Mouse (Mus musculus) liver, embryonic 15.5 days (tissue): ENCODE results near the gene Gfi1b. TPM values are rescaled to one million over a fixed set of nuclear protein-coding genes. Genes with fewer than 3 reads are reported as not detected.

Experiments
- ATAC-seq: fragments of 200-750 bp; cut with Nextera tagmentation; 2 replicates; pipeline ENCODE4 v1.8.0; 2017; ENCODE audit warnings: moderate number of reproducible peaks, mild to moderate bottlenecking, moderate library complexity; ENCODE audit not compliant: insufficient read depth
- H3K27ac ChIP-seq: fragments of 300-500 bp; sonication (generic); replicated peaks from 2 replicates; pipeline ENCODE4 v1.5.1; 2015; ENCODE audit warnings: mild to moderate bottlenecking, inconsistent platforms
- H3K27me3 ChIP-seq: fragments of 300-500 bp; sonication (generic); 2 replicates; pipeline ENCODE4 v1.6.1; 2015; ENCODE audit warnings: mild to moderate bottlenecking, inconsistent platforms
- H3K36me3 ChIP-seq: fragments of 300-500 bp; sonication (generic); replicated peaks from 2 replicates; pipeline ENCODE4 v1.6.1; 2015; ENCODE audit warnings: moderate library complexity, mild to moderate bottlenecking, inconsistent platforms
- H3K4me1 ChIP-seq: fragments of 300-500 bp; sonication (generic); replicated peaks from 2 replicates; pipeline ENCODE4 v1.6.1; 2015; ENCODE audit warnings: inconsistent platforms
- H3K4me2 ChIP-seq: fragments of 300-500 bp; sonication (generic); 2 replicates; pipeline ENCODE4 v1.6.1; 2015; ENCODE audit warnings: moderate library complexity, mild to moderate bottlenecking, inconsistent platforms
- H3K4me3 ChIP-seq: fragments of 300-500 bp; sonication (generic); replicated peaks from 2 replicates; pipeline ENCODE4 v1.5.1; 2015; ENCODE audit warnings: mild to moderate bottlenecking, inconsistent platforms
- H3K9ac ChIP-seq: fragments of 300-500 bp; sonication (generic); 2 replicates; pipeline ENCODE4 v1.6.1; 2015; ENCODE audit warnings: moderate library complexity, mild to moderate bottlenecking, inconsistent platforms
- H3K9me3 ChIP-seq: fragments of 300-500 bp; sonication (generic); replicated peaks from 2 replicates; pipeline ENCODE4 v1.6.1; 2016; ENCODE audit warnings: inconsistent platforms
- WGBS: fragments of 180-500 bp; shearing (Covaris S2); methylation state at CpG from one replicate; pipeline ENCODE4 v1.1.7; 2015; ENCODE audit warnings: mixed read lengths; ENCODE audit not compliant: insufficient replicate concordance; 5-methylcytosine and 5-hydroxymethylcytosine counted together
- microRNA-seq: library from miRNA; unstranded; fragments of <30 nt; microRNA quantifications from one replicate; pipeline ENCODE4, GENCODE M21; 2016
- polyA plus RNA-seq: library from polyadenylated mRNA; unstranded; fragments of >200 nt; fragmentation: Nextera tagmentation; extraction: Ambion mirVana; gene quantifications from 2 replicates; pipeline ENCODE4 v1.2.1, GENCODE M21; 2015

Gfi1b gene
- polyA plus RNA-seq, 1 experiment from 2014 or later: 88.2 TPM

GRCm38 (mm10) chr2:28582647-28583353, 39.0 kb downstream of the Gfi1b start:
- peak; percentile 89 for ATAC-seq
- WGBS: under 1% methylated on average over 56 of the region's 56 CpGs

DNA sequence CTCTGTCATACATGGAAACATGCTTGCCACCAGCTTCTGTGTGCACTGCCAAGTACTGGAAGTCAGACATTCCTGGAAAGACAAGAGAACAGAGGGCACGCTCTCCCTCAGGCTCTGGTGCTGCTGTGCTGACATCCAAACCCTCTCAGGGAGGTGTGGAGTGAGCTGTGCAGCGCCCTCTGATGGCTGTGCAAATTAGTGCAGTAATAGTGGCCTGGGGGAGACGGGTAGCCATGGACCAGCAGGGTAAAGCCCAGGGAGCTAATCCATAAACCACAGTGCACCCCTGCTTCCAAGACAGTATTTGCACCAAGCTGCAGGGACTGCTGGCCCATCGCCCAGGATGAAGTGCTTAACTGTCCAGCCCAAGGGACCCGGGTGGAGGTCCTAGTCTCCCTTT, 43.8 kb downstream of the Gfi1b start:
- no peak for ATAC-seq
- peaks cover 16% of the 10 kb centered on the region for H3K4me1 ChIP-seq
- no peak overlapping the region for H3K4me3 ChIP-seq
- 69% methylated on average over 5 of the region's 5 CpGs for WGBS
- no peak overlapping the region for H3K4me2 ChIP-seq
- peaks cover 72% of the 10 kb centered on the region for H3K36me3 ChIP-seq
- no peak overlapping the region for H3K9ac ChIP-seq
- no peak overlapping the region for H3K27ac ChIP-seq
- no peaks in the 10 kb centered on the region for H3K27me3 ChIP-seq
- no peaks in the 10 kb centered on the region for H3K9me3 ChIP-seq

More at GRCm38 (mm10) chr2:28582647-28583353, 39.0 kb downstream of the Gfi1b start:
- Histone ChIP-seq H3K4me3 (peak overlapping the region; percentile 87), H3K4me1 (peaks cover 37% of the 10 kb centered on the region), H3K36me3 (peaks cover 27% of the 10 kb centered on the region), H3K27me3 (no peaks in the 10 kb centered on the region), H3K27ac (peak overlapping the region; percentile 88), H3K9ac (peak overlapping the region; percentile 71), H3K4me2 (peak overlapping the region; percentile 87), H3K9me3 (no peaks in the 10 kb centered on the region)

DNA sequence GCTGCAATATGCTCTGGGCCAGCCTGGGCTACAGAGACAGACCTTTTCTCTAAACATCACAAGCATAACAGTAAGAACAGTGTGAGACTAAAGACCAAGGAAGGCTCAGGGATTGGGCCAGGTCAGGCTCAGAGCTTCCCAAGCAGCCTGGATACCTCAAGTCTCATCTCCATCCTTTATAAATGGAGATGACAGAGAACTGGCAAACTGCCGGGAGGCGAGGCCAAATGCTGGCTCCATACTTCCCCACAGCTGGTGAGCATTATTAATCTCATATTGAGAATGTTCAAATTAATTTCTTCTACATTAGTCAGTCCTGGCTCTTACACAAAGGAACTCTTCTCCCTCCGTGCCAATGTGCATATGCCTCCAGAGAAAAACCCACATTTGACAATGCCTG, 45.0 kb downstream of the Gfi1b start:
- Histone ChIP-seq H3K36me3 (peaks cover 84% of the 10 kb centered on the region), H3K4me1 (peaks cover 9% of the 10 kb centered on the region), H3K27me3 (no peaks in the 10 kb centered on the region), H3K9ac (no peak overlapping the region), H3K9me3 (no peaks in the 10 kb centered on the region), H3K4me2 (no peak overlapping the region), H3K27ac (no peak overlapping the region), H3K4me3 (no peak overlapping the region)
- 75% methylated on average over 3 of the region's 3 CpGs for WGBS
- no peak for ATAC-seq

DNA sequence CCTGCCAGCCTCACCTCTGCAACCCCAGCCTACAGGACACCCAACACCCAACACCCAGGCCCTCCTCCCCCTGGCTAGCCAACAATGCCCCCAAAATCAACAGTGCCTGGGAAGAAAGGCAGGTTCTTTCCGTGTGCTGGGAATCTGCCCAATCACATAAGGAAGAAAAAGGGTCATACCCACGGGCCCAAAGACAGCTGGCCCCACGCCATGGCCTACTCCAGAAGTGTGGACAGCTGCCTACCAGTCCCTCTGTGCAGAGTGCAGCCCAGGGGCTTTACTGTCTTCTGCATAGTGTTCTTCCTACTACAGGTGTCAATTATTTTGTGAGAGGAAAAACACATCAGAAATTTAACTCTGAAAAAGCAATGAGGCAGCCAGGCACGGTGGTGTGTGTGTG, 46.4 kb downstream of the Gfi1b start:
- Histone ChIP-seq H3K4me1 (no peaks in the 10 kb centered on the region), H3K9ac (no peak overlapping the region), H3K36me3 (peaks cover 94% of the 10 kb centered on the region), H3K27ac (no peak overlapping the region), H3K27me3 (no peaks in the 10 kb centered on the region), H3K4me3 (no peak overlapping the region), H3K4me2 (no peak overlapping the region), H3K9me3 (no peaks in the 10 kb centered on the region)
- WGBS: 71% methylated on average over 4 of the region's 4 CpGs
- no peak for ATAC-seq

GRCm38 (mm10) chr2:28569903-28570302, 51.9 kb downstream of the Gfi1b start:
- no peak overlapping the region for H3K4me2 ChIP-seq
- no peaks in the 10 kb centered on the region for H3K27me3 ChIP-seq
- H3K27ac ChIP-seq: no peak overlapping the region
- no peak overlapping the region for H3K4me3 ChIP-seq
- no peak for ATAC-seq
- no peak overlapping the region for H3K9ac ChIP-seq
- no peaks in the 10 kb centered on the region for H3K4me1 ChIP-seq
- no peaks in the 10 kb centered on the region for H3K9me3 ChIP-seq
- 72% methylated on average over 3 of the region's 3 CpGs for WGBS
- peaks cover 91% of the 10 kb centered on the region for H3K36me3 ChIP-seq

DNA sequence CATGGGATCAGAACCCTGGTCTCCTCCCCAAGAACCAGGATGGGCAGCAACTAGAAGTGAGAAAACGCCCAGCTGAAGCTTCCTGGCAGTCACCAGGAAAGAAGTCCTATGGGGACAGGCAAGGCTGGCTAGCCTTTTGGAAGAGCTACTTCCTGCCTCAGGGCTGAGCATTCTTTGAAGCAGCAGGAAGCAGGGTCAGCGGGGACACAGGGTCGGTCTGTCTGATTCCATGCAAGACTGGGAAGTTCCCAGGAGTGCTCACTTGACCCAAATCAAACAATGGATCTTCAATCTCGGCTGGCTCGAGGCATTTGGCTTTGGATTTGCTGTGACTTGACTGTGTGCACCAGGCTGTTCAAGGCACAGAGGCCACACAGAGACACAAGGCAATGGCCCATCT, 55.2 kb downstream of the Gfi1b start:
- H3K4me1 ChIP-seq: no peaks in the 10 kb centered on the region
- H3K27me3 ChIP-seq: no peaks in the 10 kb centered on the region
- no peaks in the 10 kb centered on the region for H3K9me3 ChIP-seq
- peaks cover 58% of the 10 kb centered on the region for H3K36me3 ChIP-seq
- H3K9ac ChIP-seq: no peak overlapping the region
- WGBS: 63% methylated on average over 5 of the region's 5 CpGs
- H3K4me3 ChIP-seq: no peak overlapping the region
- no peak for ATAC-seq
- H3K27ac ChIP-seq: no peak overlapping the region
- H3K4me2 ChIP-seq: no peak overlapping the region

DNA sequence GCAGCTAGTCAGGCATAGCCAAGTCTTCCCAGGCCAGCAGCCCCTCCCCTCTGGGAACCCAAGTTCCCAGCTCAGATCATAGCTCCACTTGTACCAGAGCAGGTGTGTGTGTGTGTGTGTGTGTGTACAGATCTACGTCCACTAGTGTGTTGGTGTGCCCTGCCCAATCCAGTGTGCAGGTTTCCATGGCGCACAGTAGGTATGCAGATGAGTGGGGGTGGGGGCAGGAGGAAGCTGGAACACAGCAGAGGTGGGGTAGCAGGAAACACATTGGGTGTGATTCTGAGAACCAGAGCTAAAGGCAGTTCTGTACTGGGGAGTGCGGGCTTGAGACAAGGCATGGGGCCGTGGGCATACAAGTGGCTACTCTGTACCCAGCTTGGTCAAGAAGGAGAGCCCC, 57.4 kb downstream of the Gfi1b start:
- no peak overlapping the region for H3K4me2 ChIP-seq
- no peak overlapping the region for H3K9ac ChIP-seq
- no peak for ATAC-seq
- no peak overlapping the region for H3K27ac ChIP-seq
- H3K4me3 ChIP-seq: no peak overlapping the region
- no peaks in the 10 kb centered on the region for H3K4me1 ChIP-seq
- no peaks in the 10 kb centered on the region for H3K27me3 ChIP-seq
- WGBS: 77% methylated on average over 4 of the region's 4 CpGs
- no peaks in the 10 kb centered on the region for H3K9me3 ChIP-seq
- H3K36me3 ChIP-seq: peaks cover 37% of the 10 kb centered on the region

DNA sequence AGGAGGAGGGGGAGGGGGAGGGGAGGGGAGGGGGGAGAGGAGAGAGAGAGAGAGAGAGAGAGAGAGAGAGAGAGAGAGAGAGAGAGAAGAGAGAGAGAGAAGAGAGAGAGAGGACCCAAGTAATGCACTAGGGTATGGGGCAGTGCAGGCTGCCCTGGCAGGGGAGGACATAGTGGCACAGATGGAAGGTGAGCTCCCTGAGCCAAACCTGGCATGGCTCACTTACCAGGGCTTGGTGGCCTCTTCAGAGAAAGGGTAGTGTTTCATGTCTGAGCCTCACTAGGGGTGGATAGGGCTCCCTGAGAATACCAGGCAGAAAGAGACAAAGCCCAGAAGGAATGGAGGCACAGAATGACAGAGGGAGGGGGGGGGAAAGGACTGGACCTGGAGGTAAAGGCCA, 58.0 kb downstream of the Gfi1b start:
- Histone ChIP-seq H3K9me3 (no peaks in the 10 kb centered on the region), H3K36me3 (peaks cover 31% of the 10 kb centered on the region), H3K4me3 (no peak overlapping the region), H3K4me1 (no peaks in the 10 kb centered on the region), H3K27ac (no peak overlapping the region), H3K4me2 (no peak overlapping the region), H3K27me3 (no peaks in the 10 kb centered on the region), H3K9ac (no peak overlapping the region)
- ATAC-seq: no peak

GRCm38 (mm10) chr2:28563303-28563702, 58.5 kb downstream of the Gfi1b start, which contains the start of gene Cel:
Gene Cel (minus strand): TSS chr2:28563403.
- Histone ChIP-seq H3K27ac (no peak within 1 kb of the TSS), H3K4me3 (no peak within 1 kb of the TSS), H3K9ac (no peak within 1 kb of the TSS), H3K36me3 (peaks cover 26% of the 10 kb centered on the region), H3K9me3 (no peaks in the 10 kb centered on the region), H3K4me1 (no peaks in the 10 kb centered on the region), H3K4me2 (no peak within 1 kb of the TSS), H3K27me3 (no peaks in the 10 kb centered on the region)
- no peak for ATAC-seq
- 57% methylated on average over 6 of the region's 6 CpGs for WGBS

Small RNA genes within 50 kb of the gene (microRNA-seq; reads per million reads assigned to microRNA genes)
- not detected for gene Gm22824

Other genes with a start within 250 kb of the Gfi1b start
- 0.13 and 0.14 TPM in 2 replicates for gene Ppp1r26, start 175.2 kb downstream of the Gfi1b start, polyA plus RNA-seq
- gene 1700007K13Rik, start 155.7 kb downstream of the Gfi1b start, polyA plus RNA-seq: not detected in 2 replicates
- 23.5 and 23.7 TPM in 2 replicates for gene Mrps2, start 153.9 kb downstream of the Gfi1b start, polyA plus RNA-seq
- gene Gbgt1, start 125.1 kb downstream of the Gfi1b start, polyA plus RNA-seq: 0.50 and 0.60 TPM in 2 replicates
- gene Gm10134, start 115.9 kb downstream of the Gfi1b start, polyA plus RNA-seq: 0.37 and 0.82 TPM in 2 replicates
- gene Ralgds, start 108.9 kb downstream of the Gfi1b start, polyA plus RNA-seq: 1.8 and 2.2 TPM in 2 replicates
- gene Cel, start 58.6 kb downstream of the Gfi1b start, polyA plus RNA-seq: 0.45 and 5.1 TPM in 2 replicates
- gene Gtf3c5, start 38.2 kb downstream of the Gfi1b start, polyA plus RNA-seq: 12.6 and 14.3 TPM in 2 replicates
- 8.9 and 10.0 TPM in 2 replicates for gene Tsc1, start 19.2 kb upstream of the Gfi1b start, polyA plus RNA-seq
- gene Spaca9, start 77.7 kb upstream of the Gfi1b start, polyA plus RNA-seq: 2.5 and 2.9 TPM in 2 replicates
- gene Ak8, start 78.2 kb upstream of the Gfi1b start, polyA plus RNA-seq: 0.45 and 0.61 TPM in 2 replicates
- 5.1 and 5.2 TPM in 2 replicates for gene Gtf3c4, start 218.4 kb upstream of the Gfi1b start, polyA plus RNA-seq
- gene Ddx31, start 218.4 kb upstream of the Gfi1b start, polyA plus RNA-seq: 4.7 and 4.9 TPM in 2 replicates